ENCODE assay signal across 9 mouse cellular contexts in genomic region chr12:100131655-100132054, GRCm38 (mm10). TPM values are rescaled to one million over a fixed set of nuclear protein-coding genes. Genes with fewer than 3 reads are reported as not detected.
DNase-seq lines count a peak whose midpoint lies in the region; ATAC-seq lines count a peak whose summit lies in the region.
"Had no signal": no experiment of that assay in that cellular context is flagged by ENCODE, and none has a peak within 500 bp of the region (broad histone marks: within the 10 kb centered on the region; RNA-seq: fewer than 3 reads in every experiment).

No protein-coding gene starts in this region.

- intact Hi-C loops in left cerebral cortex, postnatal 4 days (cut with DNase I) = no loop called here

- WGBS in forebrain, embryonic 10.5 days = 56% methylated on average over 8 of the region's 8 CpGs
- 42% methylated on average over 8 of the region's 8 CpGs for WGBS in hindbrain, embryonic 16.5 days

- no peaks in the 10 kb centered on the region for H3K4me1 ChIP-seq in forebrain, embryonic 10.5 days
- no peaks in the 10 kb centered on the region for H3K4me1 ChIP-seq in hindbrain, embryonic 16.5 days (ENCODE audit: control insufficient read depth, insufficient read depth, low read depth, low read length)

- H3K9ac ChIP-seq in hindbrain, embryonic 16.5 days (ENCODE audit: low read depth, low read length) = no peak overlapping the region
- H3K9ac ChIP-seq: heart, embryonic 13.5 days had no signal

- H3K9me3 ChIP-seq in forebrain, embryonic 10.5 days = no peaks in the 10 kb centered on the region
- H3K9me3 ChIP-seq in hindbrain, embryonic 16.5 days (ENCODE audit: control insufficient read depth, low read length) = no peaks in the 10 kb centered on the region
- H3K9me3 ChIP-seq: heart, embryonic 13.5 days had no signal

- H3K4me3 ChIP-seq in forebrain, embryonic 10.5 days = no peak overlapping the region
- H3K4me3 ChIP-seq in hindbrain, embryonic 16.5 days (ENCODE audit: low read length) = no peak overlapping the region
- H3K4me3 ChIP-seq: heart, embryonic 13.5 days had no signal

- no peaks in the 10 kb centered on the region for H3K27me3 ChIP-seq in forebrain, embryonic 10.5 days (ENCODE audit: poor library complexity, severe bottlenecking)
- no peaks in the 10 kb centered on the region for H3K27me3 ChIP-seq in hindbrain, embryonic 16.5 days (replicated peaks; ENCODE audit: control insufficient read depth, insufficient read depth, low read length)
- H3K27me3 ChIP-seq: heart, embryonic 13.5 days had no signal

- H3K36me3 ChIP-seq in forebrain, embryonic 10.5 days (replicated peaks) = peaks cover 95% of the 10 kb centered on the region
- H3K36me3 ChIP-seq in hindbrain, embryonic 16.5 days (ENCODE audit: control insufficient read depth, insufficient read depth, low read length) = peaks cover 20% of the 10 kb centered on the region

- ATAC-seq in hindbrain, embryonic 16.5 days = peak; percentile 32; the same call in 1 of the 2 replicates

- peak; percentile 86 for DNase-seq in 3T3-L1 (ENCODE audit: low read depth, low spot score)
- peak; percentile 51 to 63 for DNase-seq in CD8-positive naive resting alpha-beta T cell, adult 2 months (ENCODE audit: low read depth in 2 of 2, low spot score in 2 of 2)
- peak; percentile 49 for DNase-seq in c-Kit-positive CD71-positive TER-119-negative erythroid progenitor cells, embryonic 14.5 days (ENCODE audit: low read depth)
- peak; percentile 73 for DNase-seq in forebrain, embryonic 10.5 days (ENCODE audit: extremely low spot score, low spot score)
- DNase-seq in left cerebral cortex, postnatal 4 days = peak; percentile 72
- DNase-seq in neural tube, embryonic 10.5 days (ENCODE audit: extremely low spot score, low spot score) = peak; percentile 69
- DNase-seq in thymus, postnatal 14 days = peak; percentile 66

- no peak overlapping the region for H3K4me2 ChIP-seq in hindbrain, embryonic 16.5 days (ENCODE audit: low read length)
- H3K4me2 ChIP-seq: heart, embryonic 13.5 days had no signal

- H3K27ac ChIP-seq in forebrain, embryonic 10.5 days = no peak overlapping the region
- H3K27ac ChIP-seq in hindbrain, embryonic 16.5 days (ENCODE audit: low read depth, low read length) = no peak overlapping the region
- H3K27ac ChIP-seq: heart, embryonic 13.5 days had no signal

RNA-seq across cellular contexts. Expression of gene Psmc1, which starts 21.7 kb away (rescaled TPM):
- polyA plus RNA-seq in forebrain, embryonic 10.5 days (2016; fragmentation: Nextera tagmentation; extraction: Ambion mirVana) = 414 and 431 TPM in 2 replicates
- polyA plus RNA-seq in hindbrain, embryonic 16.5 days (2015; fragmentation: Nextera tagmentation; extraction: Ambion mirVana) = 276 and 284 TPM in 2 replicates
- 100 to 1,000 TPM; 184 to 191 TPM for total RNA-seq in left cerebral cortex, postnatal 4 days (2021)

RNA-seq across cellular contexts. Expression of gene Nrde2, which starts 27.8 kb away (rescaled TPM):
- polyA plus RNA-seq in forebrain, embryonic 10.5 days (2016; fragmentation: Nextera tagmentation; extraction: Ambion mirVana) = 12.9 and 15.5 TPM in 2 replicates
- 11.9 and 13.6 TPM in 2 replicates for polyA plus RNA-seq in hindbrain, embryonic 16.5 days (2015; fragmentation: Nextera tagmentation; extraction: Ambion mirVana)
- 10 to 100 TPM; 17.8 to 19.9 TPM for total RNA-seq in left cerebral cortex, postnatal 4 days (2021)
